In the genomic region with DNA sequence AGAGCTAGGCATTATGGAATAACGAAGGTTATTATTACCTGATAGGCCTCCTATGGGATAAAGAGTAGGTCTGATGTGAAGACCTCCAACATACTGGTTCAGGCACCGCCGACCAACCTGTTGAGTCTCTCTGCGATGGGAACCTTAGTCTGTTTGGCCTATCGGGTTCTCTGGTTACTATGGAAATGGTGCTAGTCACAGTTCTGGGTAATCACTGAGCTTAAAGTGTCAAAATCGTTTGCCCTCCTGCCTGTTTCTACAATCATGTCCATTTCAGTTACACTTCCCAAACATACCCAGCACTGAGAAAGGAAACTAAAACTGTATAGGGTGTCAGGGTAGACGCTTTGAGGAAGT, we compare ENCODE assay signal across 7 mouse cellular contexts. TPM values are rescaled to one million over a fixed set of nuclear protein-coding genes. Genes with fewer than 3 reads are reported as not detected.
DNase-seq lines count a peak whose midpoint lies in the region; ATAC-seq and TF ChIP-seq lines count a peak whose summit lies in the region.

No protein-coding gene starts in this region.

- peaks cover 20% of the 10 kb centered on the region for H3K36me3 ChIP-seq in lung, embryonic 14.5 days (ENCODE audit: insufficient read depth)
- H3K36me3 ChIP-seq in forebrain, embryonic 10.5 days (replicated peaks), result peaks cover 31% of the 10 kb centered on the region
- peaks cover 19% of the 10 kb centered on the region for H3K36me3 ChIP-seq in limb, embryonic 14.5 days (ENCODE audit: control insufficient read depth, insufficient read depth, low read length)
- peaks cover 9% of the 10 kb centered on the region; the same call in 1 of the 2 replicates for H3K36me3 ChIP-seq in small intestine, adult 2 months (ENCODE audit: control insufficient read depth, insufficient read depth, low read length)

- peak overlapping the region; percentile 90 for H3K27ac ChIP-seq in lung, embryonic 14.5 days (ENCODE audit: low read depth)
- H3K27ac ChIP-seq in forebrain, embryonic 10.5 days, result peak overlapping the region; percentile 97
- H3K27ac ChIP-seq in limb, embryonic 14.5 days (replicated peaks; ENCODE audit: low read depth, low read length), result peak overlapping the region; percentile 85
- H3K27ac ChIP-seq in small intestine, adult 2 months (ENCODE audit: insufficient read depth, low read depth, low read length), result peak overlapping the region; percentile 100

- H3K4me3 ChIP-seq in lung, embryonic 14.5 days (ENCODE audit: low read depth, low read length), result peak overlapping the region; percentile 59
- peak overlapping the region; percentile 69 for H3K4me3 ChIP-seq in forebrain, embryonic 10.5 days
- peak overlapping the region; percentile 59 for H3K4me3 ChIP-seq in limb, embryonic 14.5 days (replicated peaks; ENCODE audit: low read length)
- H3K4me3 ChIP-seq in small intestine, adult 2 months (ENCODE audit: low read depth, low read length), result peak overlapping the region; percentile 35; the same call in 1 of the 2 replicates

- TF ChIP-seq POLR2A in limb, embryonic 14.5 days (IDR thresholded peaks at IDR 0.05; ENCODE audit: borderline replicate concordance, extremely low read depth, insufficient read depth, insufficient read length), result no peak
- no peak for TF ChIP-seq POLR2A in small intestine, adult 2 months (IDR thresholded peaks at IDR 0.05; ENCODE audit: low read depth, low read length)

- H3K27me3 ChIP-seq in lung, embryonic 14.5 days (ENCODE audit: insufficient read depth, low read length), result no peaks in the 10 kb centered on the region
- H3K27me3 ChIP-seq in forebrain, embryonic 10.5 days (ENCODE audit: poor library complexity, severe bottlenecking), result peaks cover 16% of the 10 kb centered on the region
- no peaks in the 10 kb centered on the region for H3K27me3 ChIP-seq in limb, embryonic 14.5 days (ENCODE audit: control insufficient read depth, insufficient read depth, low read length)
- no peaks in the 10 kb centered on the region for H3K27me3 ChIP-seq in small intestine, adult 2 months (ENCODE audit: control insufficient read depth, insufficient read depth, low read length)

- H3K4me1 ChIP-seq in lung, embryonic 14.5 days (ENCODE audit: insufficient read depth), result no peaks in the 10 kb centered on the region
- peaks cover 11% of the 10 kb centered on the region for H3K4me1 ChIP-seq in forebrain, embryonic 10.5 days
- no peaks in the 10 kb centered on the region for H3K4me1 ChIP-seq in limb, embryonic 14.5 days (ENCODE audit: control insufficient read depth, insufficient read depth, low read length)
- 0 out of 2 replicates have a peak, but pooled peaks cover 1% of the 10 kb centered on the region for H3K4me1 ChIP-seq in small intestine, adult 2 months (ENCODE audit: control insufficient read depth, insufficient read depth, insufficient read length, low read length)

- no peaks in the 10 kb centered on the region for H3K9me3 ChIP-seq in lung, embryonic 14.5 days (ENCODE audit: low read depth, low read length)
- H3K9me3 ChIP-seq in forebrain, embryonic 10.5 days, result no peaks in the 10 kb centered on the region
- no peaks in the 10 kb centered on the region for H3K9me3 ChIP-seq in limb, embryonic 14.5 days (ENCODE audit: control insufficient read depth, low read length)

- TF ChIP-seq CTCF in lung, embryonic 14.5 days (IDR thresholded peaks at IDR 0.05; ENCODE audit: low read depth), result no peak
- no peak for TF ChIP-seq CTCF in small intestine, adult 2 months (IDR thresholded peaks at IDR 0.05; ENCODE audit: extremely low read depth, insufficient read length, insufficient replicate concordance, low read depth, low read length)

- WGBS in lung, embryonic 14.5 days, result 15% methylated on average over 7 of the region's 7 CpGs
- 17% methylated on average over 7 of the region's 7 CpGs for WGBS in forebrain, embryonic 10.5 days
- WGBS in limb, embryonic 14.5 days, result 32% methylated on average over 7 of the region's 7 CpGs
- 16% methylated on average over 7 of the region's 7 CpGs for WGBS in small intestine, adult 2 months

- no peak for ATAC-seq in lung, embryonic 14.5 days (ENCODE audit: insufficient read depth)
- ATAC-seq in limb, embryonic 14.5 days (ENCODE audit: low FRiP score, low read depth), result no peak

- 0 out of 2 replicates have a peak overlapping the region, but pooled peaks have one; percentile 32 for H3K9ac ChIP-seq in lung, embryonic 14.5 days
- H3K9ac ChIP-seq in limb, embryonic 14.5 days (ENCODE audit: low read depth, low read length, severe bottlenecking), result peak overlapping the region; percentile 21; the same call in 1 of the 2 replicates

- no peak for DNase-seq in lung, embryonic 14.5 days
- no peak for DNase-seq in lung, adult 18-20 months
- DNase-seq in c-Kit-negative CD71-positive TER-119-positive erythroid progenitor cells, embryonic 14.5 days (ENCODE audit: low read depth, low spot score), result peak; percentile 31
- DNase-seq in forebrain, embryonic 10.5 days (ENCODE audit: extremely low spot score, low spot score), result peak; percentile 19
- peak; percentile 5 for DNase-seq in limb, embryonic 14.5 days (ENCODE audit: low spot score)
- DNase-seq in gastrocnemius, postnatal 4 days (ENCODE audit: low spot score in 2 of 2), result no peak

- peak overlapping the region; percentile 55 for H3K4me2 ChIP-seq in lung, embryonic 14.5 days
- peak overlapping the region; percentile 42 for H3K4me2 ChIP-seq in limb, embryonic 14.5 days (replicated peaks; ENCODE audit: low read depth, low read length, severe bottlenecking)

RNA-seq across cellular contexts. Expression of a gene that starts 0.4 kb away (rescaled TPM):
- polyA plus RNA-seq in lung, embryonic 14.5 days (2014; fragmentation: Nextera tagmentation; extraction: Ambion mirVana), result 452 and 463 TPM in 2 replicates
- polyA plus RNA-seq in forebrain, embryonic 10.5 days (2016; fragmentation: Nextera tagmentation; extraction: Ambion mirVana), result 639 and 665 TPM in 2 replicates
- 402 and 421 TPM in 2 replicates for polyA plus RNA-seq in limb, embryonic 14.5 days (2012; rRNA removed)
- 362 and 397 TPM in 2 replicates for polyA plus RNA-seq in limb, embryonic 14.5 days (2014; fragmentation: Nextera tagmentation; extraction: Ambion mirVana)
- polyA plus RNA-seq in small intestine, adult 2 months (2012; rRNA removed), result 20.7 and 47.5 TPM in 2 replicates
- 100 to 1,000 TPM; 151 to 172 TPM for total RNA-seq in gastrocnemius, postnatal 4 days (2021)

RNA-seq across cellular contexts. Expression of a gene that starts 8.1 kb away (rescaled TPM):
- polyA plus RNA-seq in lung, embryonic 14.5 days (2014; fragmentation: Nextera tagmentation; extraction: Ambion mirVana), result 26.2 and 29.8 TPM in 2 replicates
- 20.4 and 24.2 TPM in 2 replicates for polyA plus RNA-seq in forebrain, embryonic 10.5 days (2016; fragmentation: Nextera tagmentation; extraction: Ambion mirVana)
- polyA plus RNA-seq in limb, embryonic 14.5 days (2012; rRNA removed), result 105 and 118 TPM in 2 replicates
- polyA plus RNA-seq in limb, embryonic 14.5 days (2014; fragmentation: Nextera tagmentation; extraction: Ambion mirVana), result 30.4 and 36.5 TPM in 2 replicates
- 8.0 and 11.8 TPM in 2 replicates for polyA plus RNA-seq in small intestine, adult 2 months (2012; rRNA removed)
- total RNA-seq in gastrocnemius, postnatal 4 days (2021), result 10 to 100 TPM; 24.1 to 24.5 TPM

RNA-seq across cellular contexts. Expression of a gene that starts 20.1 kb away (rescaled TPM):
- 1.6 and 3.9 TPM in 2 replicates for polyA plus RNA-seq in lung, embryonic 14.5 days (2014; fragmentation: Nextera tagmentation; extraction: Ambion mirVana)
- polyA plus RNA-seq in forebrain, embryonic 10.5 days (2016; fragmentation: Nextera tagmentation; extraction: Ambion mirVana), result 2.0 and 2.1 TPM in 2 replicates
- polyA plus RNA-seq in limb, embryonic 14.5 days (2012; rRNA removed), result 55.3 and 70.9 TPM in 2 replicates
- 35.2 and 47.0 TPM in 2 replicates for polyA plus RNA-seq in limb, embryonic 14.5 days (2014; fragmentation: Nextera tagmentation; extraction: Ambion mirVana)
- polyA plus RNA-seq in small intestine, adult 2 months (2012; rRNA removed), result 0.20 TPM in 1 of 2 replicates, not detected in the other
- total RNA-seq in gastrocnemius, postnatal 4 days (2021), result 100 to 1,000 TPM; 699 to 712 TPM

RNA-seq across cellular contexts. Expression of a gene that starts 52.6 kb away (rescaled TPM):
- 0.67 and 0.83 TPM in 2 replicates for polyA plus RNA-seq in lung, embryonic 14.5 days (2014; fragmentation: Nextera tagmentation; extraction: Ambion mirVana)
- not detected in 2 replicates for polyA plus RNA-seq in forebrain, embryonic 10.5 days (2016; fragmentation: Nextera tagmentation; extraction: Ambion mirVana)
- 0.09 and 0.19 TPM in 2 replicates for polyA plus RNA-seq in limb, embryonic 14.5 days (2012; rRNA removed)
- polyA plus RNA-seq in limb, embryonic 14.5 days (2014; fragmentation: Nextera tagmentation; extraction: Ambion mirVana), result not detected in 2 replicates
- 88.8 and 125 TPM in 2 replicates for polyA plus RNA-seq in small intestine, adult 2 months (2012; rRNA removed)
- 1 to 10 TPM; 1.6 to 2.0 TPM for total RNA-seq in gastrocnemius, postnatal 4 days (2021)

Comparison
In these comparisons a context has a peak if more than half of its experiments do, and no peak if none do; other contexts are left out.
1. DNase-seq: peak in c-Kit-negative CD71-positive TER-119-positive erythroid progenitor cells, embryonic 14.5 days (single experiment), forebrain, embryonic 10.5 days (single experiment) and limb, embryonic 14.5 days (single experiment); none in lung, embryonic 14.5 days (single experiment), lung, adult 18-20 months (0 of 2) and gastrocnemius, postnatal 4 days (0 of 2).
2. Peak in every context shown above with its lines, with median percentiles within 50 percentile points of each other: H3K27ac ChIP-seq and H3K4me3 ChIP-seq.